Mouse (Mus musculus) midbrain, embryonic 10.5 days (tissue): Measurements from ENCODE around the gene 1700016H13Rik. TPM values are rescaled to one million over a fixed set of nuclear protein-coding genes. Genes with fewer than 3 reads are reported as not detected.

Experiments
- polyA plus RNA-seq: library from polyadenylated mRNA; unstranded; fragments of >200 nt; fragmentation: Nextera tagmentation; extraction: Ambion mirVana; gene quantifications from 2 replicates; pipeline ENCODE4 v1.2.1, GENCODE M21; 2016

The 1700016H13Rik gene
- polyA plus RNA-seq, 1 experiment from 2014 or later = 0.21 TPM

Other genes starting within 250 kb of the 1700016H13Rik start
- gene Ptpn13, start 230.8 kb downstream of the 1700016H13Rik start, polyA plus RNA-seq = 17.5 and 18.9 TPM in 2 replicates
- gene Slc10a6, start 26.6 kb downstream of the 1700016H13Rik start, polyA plus RNA-seq = 0.12 TPM in 1 of 2 replicates, not detected in the other
- gene Aff1, start 36.4 kb upstream of the 1700016H13Rik start, polyA plus RNA-seq = 3.5 and 5.1 TPM in 2 replicates